Mouse (Mus musculus) hindbrain, embryonic 14.5 days (tissue): ENCODE results near the gene Serpina1b. TPM values are rescaled to one million over a fixed set of nuclear protein-coding genes. Genes with fewer than 3 reads are reported as not detected.
"Not testable (repeated sequence)": the region's sequence is repeated elsewhere in the genome, so short reads cannot be mapped to it uniquely, and the experiment has no call there.

Experiments
- ATAC-seq: fragments of 200-750 bp; cut with Nextera tagmentation; 2 replicates; pipeline ENCODE4 v1.8.0; 2017; ENCODE audit warnings: moderate number of reproducible peaks, mild to moderate bottlenecking, moderate TSS enrichment, moderate library complexity; ENCODE audit not compliant: low FRiP score
- DNase-seq: peaks from one replicate; pipeline ENCODE4 v3.0.0-alpha.2; 2015; ENCODE audit warnings: low spot score
- H3K27ac ChIP-seq: fragments of 300-500 bp; sonication (generic); 2 replicates; pipeline ENCODE4 v1.5.1; 2014; ENCODE audit warnings: mild to moderate bottlenecking, moderate library complexity
- H3K27me3 ChIP-seq: fragments of 300-500 bp; sonication (generic); 2 replicates; pipeline ENCODE4 v1.6.1; 2014; ENCODE audit warnings: mild to moderate bottlenecking, low read length, mixed read lengths; ENCODE audit not compliant: control insufficient read depth, insufficient read depth
- H3K36me3 ChIP-seq: fragments of 300-500 bp; sonication (generic); replicated peaks from 2 replicates; pipeline ENCODE4 v1.6.1; 2014; ENCODE audit not compliant: control insufficient read depth, insufficient read depth
- H3K4me1 ChIP-seq: fragments of 300-500 bp; sonication (generic); replicated peaks from 2 replicates; pipeline ENCODE4 v1.6.1; 2014; ENCODE audit warnings: antibody characterized with exemption, low read length, mixed read lengths; ENCODE audit not compliant: control insufficient read depth, insufficient read depth
- H3K4me2 ChIP-seq: fragments of 300-500 bp; sonication (generic); replicated peaks from 2 replicates; pipeline ENCODE4 v1.6.1; 2014; ENCODE audit warnings: mild to moderate bottlenecking, moderate library complexity
- H3K4me3 ChIP-seq: fragments of 300-500 bp; sonication (generic); replicated peaks from 2 replicates; pipeline ENCODE4 v1.5.1; 2014; ENCODE audit warnings: mild to moderate bottlenecking, low read length
- H3K9ac ChIP-seq: fragments of 300-500 bp; sonication (generic); 2 replicates; pipeline ENCODE4 v1.6.1; 2014
- H3K9me3 ChIP-seq: fragments of 300-500 bp; sonication (generic); 2 replicates; pipeline ENCODE4 v1.6.1; 2016; ENCODE audit warnings: low read length; ENCODE audit not compliant: control insufficient read depth
- WGBS: fragments of 180-500 bp; shearing (Covaris S2); extraction: QIAGEN DNeasy Blood & Tissue Kit; methylation state at CpG from one replicate; pipeline ENCODE4 v1.1.7; 2014; 5-methylcytosine and 5-hydroxymethylcytosine counted together
- polyA plus RNA-seq: library from polyadenylated mRNA; unstranded; fragments of >200 nt; fragmentation: Nextera tagmentation; extraction: Ambion mirVana; gene quantifications from 2 replicates; pipeline ENCODE4 v1.2.1, GENCODE M21; 2014

Gene Serpina1b
- polyA plus RNA-seq, 1 experiment from 2014 or later = not detected

- no peaks in the 10 kb centered on the region for H3K4me1 ChIP-seq
- H3K4me3 ChIP-seq = no peak overlapping the region
- H3K36me3 ChIP-seq = no peaks in the 10 kb centered on the region
- H3K9me3 ChIP-seq = no peaks in the 10 kb centered on the region
- no peaks in the 10 kb centered on the region for H3K27me3 ChIP-seq
- no peak for DNase-seq
- H3K27ac ChIP-seq = no peak overlapping the region
- H3K4me2 ChIP-seq = no peak overlapping the region
- no peak for ATAC-seq
- 86% methylated on average over 2 of the region's 2 CpGs for whole genome bisulfite sequencing
- no peak overlapping the region for H3K9ac ChIP-seq
Observed at GRCm38 (mm10) chr12:103681739-103682138, 148.4 kb downstream of the Serpina1b start.

DNA sequence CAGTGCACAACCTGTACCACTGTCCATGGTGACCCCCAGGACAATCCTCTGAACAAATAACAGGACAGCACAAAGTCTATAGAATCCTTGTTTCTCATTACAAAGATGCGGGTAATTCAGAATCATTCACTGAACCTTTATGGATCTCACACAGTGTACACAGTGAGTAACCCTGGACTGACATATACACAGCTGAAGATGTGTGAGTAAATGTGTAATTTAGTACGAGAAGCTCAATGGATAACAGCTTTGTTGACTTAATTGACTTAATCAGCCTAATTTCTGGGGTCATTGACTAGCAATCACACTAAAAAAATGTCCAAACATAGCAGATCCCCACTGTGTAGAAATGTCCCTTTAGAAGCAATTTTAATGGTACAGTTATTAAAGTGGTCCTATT lies 149.0 kb downstream of the Serpina1b start:
- no peak overlapping the region for H3K4me3 ChIP-seq
- ATAC-seq (no peak), DNase-seq (no peak)
- no peaks in the 10 kb centered on the region for H3K27me3 ChIP-seq
- WGBS = 87% methylated on average over 2 of the region's 2 CpGs
- no peaks in the 10 kb centered on the region for H3K36me3 ChIP-seq
- H3K9ac ChIP-seq = no peak overlapping the region
- H3K4me1 ChIP-seq = no peaks in the 10 kb centered on the region
- no peaks in the 10 kb centered on the region for H3K9me3 ChIP-seq
- no peak overlapping the region for H3K4me2 ChIP-seq
- no peak overlapping the region for H3K27ac ChIP-seq

DNA sequence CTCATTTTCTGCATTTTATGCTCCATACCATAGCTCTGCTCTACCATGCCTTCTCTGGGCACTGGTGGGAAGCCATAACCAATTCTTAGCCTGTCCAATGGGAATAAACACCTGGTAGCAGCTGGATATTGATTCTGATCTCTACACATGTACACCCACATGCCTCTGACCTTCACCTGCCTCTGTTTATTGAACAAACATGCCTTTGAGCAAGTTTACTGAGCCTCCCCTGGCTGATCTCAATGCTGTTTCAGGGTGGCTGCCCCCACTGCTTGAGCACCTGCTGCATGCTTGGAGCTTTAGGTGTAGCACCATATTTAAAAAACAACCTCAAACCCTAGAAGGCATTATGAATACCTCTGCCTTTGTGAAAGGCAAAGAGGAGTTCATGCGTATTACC lies 150.3 kb downstream of the Serpina1b start:
- not testable (repeated sequence) for H3K9me3 ChIP-seq, H3K4me3 ChIP-seq, H3K4me1 ChIP-seq, H3K27ac ChIP-seq, ATAC-seq, H3K9ac ChIP-seq, H3K27me3 ChIP-seq, H3K4me2 ChIP-seq, H3K36me3 ChIP-seq, DNase-seq
- WGBS = 97% methylated on average over 1 of the region's 1 CpGs

Other genes with a start within 250 kb of the Serpina1b start
- 0.11 TPM in 1 of 2 replicates, not detected in the other for gene Serpina10, start 198.9 kb downstream of the Serpina1b start, polyA plus RNA-seq
- not detected in 2 replicates for gene Serpina6, start 173.2 kb downstream of the Serpina1b start, polyA plus RNA-seq
- gene Serpina16, start 154.2 kb downstream of the Serpina1b start, polyA plus RNA-seq = not detected in 2 replicates
- not detected in 2 replicates for gene Serpina1f, start 134.8 kb downstream of the Serpina1b start, polyA plus RNA-seq
- not detected in 2 replicates for gene Serpina1d, start 56.8 kb downstream of the Serpina1b start, polyA plus RNA-seq
- not detected in 2 replicates for gene Serpina1a, start 33.2 kb upstream of the Serpina1b start, polyA plus RNA-seq
- gene Serpina1c, start 74.5 kb upstream of the Serpina1b start, polyA plus RNA-seq = not detected in 2 replicates
- not detected in 2 replicates for gene Serpina1e, start 128.6 kb upstream of the Serpina1b start, polyA plus RNA-seq
- not detected in 2 replicates for gene Serpina11, start 159.6 kb upstream of the Serpina1b start, polyA plus RNA-seq
- 0.22 TPM in 1 of 2 replicates, not detected in the other for gene Serpina9, start 183.4 kb upstream of the Serpina1b start, polyA plus RNA-seq
- gene Serpina12, start 214.1 kb upstream of the Serpina1b start, polyA plus RNA-seq = not detected in 2 replicates